Mouse (Mus musculus) forebrain, embryonic 11.5 days (tissue): ENCODE results near the gene Xxylt1. TPM values are rescaled to one million over a fixed set of nuclear protein-coding genes. Genes with fewer than 3 reads are reported as not detected.

ENCODE experiments used
- ATAC-seq: fragments of 200-750 bp; cut with Nextera tagmentation; replicated peaks from 2 replicates; pipeline ENCODE4 v1.8.0; 2017; ENCODE audit warnings: moderate TSS enrichment; ENCODE audit not compliant: low FRiP score
- DNase-seq: peaks from one replicate; pipeline ENCODE4 v3.0.0-alpha.2; 2017; ENCODE audit warnings: low spot score
- H3K27ac ChIP-seq: fragments of 300-500 bp; sonication (generic); 2 replicates; pipeline ENCODE4 v1.5.1; 2014; ENCODE audit warnings: low read depth, low read length
- H3K27me3 ChIP-seq: fragments of 300-500 bp; sonication (generic); 2 replicates; pipeline ENCODE4 v1.6.1; 2014; ENCODE audit warnings: mild to moderate bottlenecking, low read length, mixed read lengths; ENCODE audit not compliant: control insufficient read depth, insufficient read depth
- H3K36me3 ChIP-seq: fragments of 300-500 bp; sonication (generic); 2 replicates; pipeline ENCODE4 v1.6.1; 2014; ENCODE audit warnings: mild to moderate bottlenecking, low read length, moderate library complexity, mixed read lengths; ENCODE audit not compliant: control insufficient read depth, insufficient read depth
- H3K4me1 ChIP-seq: fragments of 300-500 bp; sonication (generic); replicated peaks from 2 replicates; pipeline ENCODE4 v1.6.1; 2014; ENCODE audit warnings: low read length, mixed read lengths; ENCODE audit not compliant: control insufficient read depth, insufficient read depth
- H3K4me2 ChIP-seq: fragments of 300-500 bp; sonication (generic); 2 replicates; pipeline ENCODE4 v1.6.1; 2014; ENCODE audit warnings: low read depth, mild to moderate bottlenecking, low read length, moderate library complexity, mixed read lengths; ENCODE audit not compliant: severe bottlenecking
- H3K4me3 ChIP-seq: fragments of 300-500 bp; sonication (generic); 2 replicates; pipeline ENCODE4 v1.5.1; 2014; ENCODE audit warnings: low read depth, low read length
- H3K9ac ChIP-seq: fragments of 300-500 bp; sonication (generic); 2 replicates; pipeline ENCODE4 v1.6.1; 2014; ENCODE audit warnings: low read length
- H3K9me3 ChIP-seq: fragments of 300-500 bp; sonication (generic); 2 replicates; pipeline ENCODE4 v1.6.1; 2016; ENCODE audit warnings: low read length, mixed read lengths; ENCODE audit not compliant: control insufficient read depth
- WGBS: fragments of 180-500 bp; shearing (Covaris S2); extraction: QIAGEN DNeasy Blood & Tissue Kit; methylation state at CpG from one replicate; pipeline ENCODE4 v1.1.7; 2014; 5-methylcytosine and 5-hydroxymethylcytosine counted together
- polyA plus RNA-seq: library from polyadenylated mRNA; unstranded; fragments of >200 nt; fragmentation: Nextera tagmentation; extraction: Ambion mirVana; gene quantifications from 2 replicates; pipeline ENCODE4 v1.2.1, GENCODE M21; 2014

Gene Xxylt1
- polyA plus RNA-seq, 1 experiment from 2014 or later: 14.7 TPM

GRCm38 (mm10) chr16:30915611-30916220 lies 165.5 kb downstream of the Xxylt1 start:
- Histone ChIP-seq H3K9ac (no peak overlapping the region), H3K27ac (no peak overlapping the region), H3K4me3 (no peak overlapping the region), H3K36me3 (no peaks in the 10 kb centered on the region), H3K9me3 (no peaks in the 10 kb centered on the region; the same call in 1 of the 2 replicates), H3K4me1 (no peaks in the 10 kb centered on the region), H3K27me3 (no peaks in the 10 kb centered on the region), H3K4me2 (no peak overlapping the region)
- no peak for ATAC-seq
- DNase-seq: no peak
- WGBS: 94% methylated on average over 14 of the region's 14 CpGs

Other genes starting within 250 kb of the Xxylt1 start
- 24.8 and 29.5 TPM in 2 replicates for gene Acap2, start 119.8 kb upstream of the Xxylt1 start, polyA plus RNA-seq
- 109 and 110 TPM in 2 replicates for gene Ppp1r2, start 193.8 kb upstream of the Xxylt1 start, polyA plus RNA-seq
- 42.1 and 47.7 TPM in 2 replicates for gene Apod, start 233.4 kb upstream of the Xxylt1 start, polyA plus RNA-seq